Mouse (Mus musculus) bone marrow macrophage, adult 2 months (primary cell): ENCODE results near the gene Rad51b. TPM values are rescaled to one million over a fixed set of nuclear protein-coding genes. Genes with fewer than 3 reads are reported as not detected.

Source experiments
- H3K27ac ChIP-seq: 2 replicates; pipeline ENCODE4 v1.5.1; 2012; ENCODE audit warnings: low read depth, low read length; ENCODE audit not compliant: insufficient read depth
- H3K4me1 ChIP-seq: 2 replicates; pipeline ENCODE4 v1.6.1; 2012; ENCODE audit warnings: low read length; ENCODE audit not compliant: control insufficient read depth, insufficient read depth
- H3K4me3 ChIP-seq: 2 replicates; pipeline ENCODE4 v1.5.1; 2012; ENCODE audit warnings: mild to moderate bottlenecking, low read length, moderate library complexity; ENCODE audit not compliant: insufficient read depth
- CTCF ChIP-seq: IDR thresholded peaks from 2 replicates; pipeline ENCODE4 v1.5.1; 2012; ENCODE audit warnings: low read depth, mild to moderate bottlenecking, low read length, moderate library complexity
- POLR2A ChIP-seq: IDR thresholded peaks from 2 replicates; pipeline ENCODE4 v1.6.1; 2012; ENCODE audit warnings: mild to moderate bottlenecking, low read depth, low read length, borderline replicate concordance
- polyA plus RNA-seq: library from polyadenylated mRNA; stranded (reverse); fragments of >200 nt; gene quantifications from 2 replicates; pipeline ENCODE4 v1.2.4, GENCODE M21; 2012; ENCODE audit not compliant: missing spikeins, insufficient read depth, insufficient read length

Rad51b gene
- polyA plus RNA-seq, 1 experiment: 2.8 TPM

DNA sequence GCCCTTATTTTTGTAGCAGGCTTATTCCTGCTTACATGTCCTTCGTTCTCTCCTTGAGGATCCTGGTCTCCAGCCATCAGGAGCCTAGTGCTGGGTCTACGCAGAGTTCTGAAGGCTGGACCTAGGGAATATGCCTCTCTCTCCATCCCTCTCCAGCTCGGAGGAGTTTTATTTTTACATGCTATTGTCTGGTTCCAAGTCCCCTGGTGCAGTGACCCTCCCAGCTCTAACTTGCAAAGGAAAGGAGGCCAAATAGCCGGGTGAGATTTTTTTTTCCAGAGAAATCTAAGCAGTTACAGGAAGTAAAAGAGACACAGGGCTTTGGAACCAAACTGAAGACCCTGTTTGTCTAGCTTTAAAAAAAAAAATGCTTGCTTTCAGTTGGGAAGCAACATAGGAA lies 477.5 kb downstream of the Rad51b start:
- TF ChIP-seq CTCF: no peak
- no peak for TF ChIP-seq POLR2A
- H3K27ac ChIP-seq: no peak overlapping the region
- H3K4me1 ChIP-seq: no peaks in the 10 kb centered on the region
- H3K4me3 ChIP-seq: no peak overlapping the region

DNA sequence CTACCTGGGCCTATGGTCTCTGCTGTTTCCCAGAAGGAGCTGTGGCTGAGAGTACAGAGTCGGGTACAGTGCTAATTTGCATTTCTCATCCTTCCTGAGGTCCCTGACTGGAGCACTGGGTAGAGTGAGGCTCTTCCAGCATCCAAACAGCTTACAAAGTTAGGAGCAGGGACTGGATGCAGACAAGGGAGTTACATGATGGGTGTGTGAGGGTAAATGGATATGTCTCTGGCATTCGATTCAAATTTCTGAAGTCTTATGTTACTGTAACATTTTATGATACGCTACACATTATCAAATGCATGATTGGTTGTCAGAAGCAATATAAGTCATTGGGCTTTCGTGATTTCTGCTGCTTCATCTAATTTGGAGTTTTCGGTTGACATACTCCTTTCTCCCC lies 479.7 kb downstream of the Rad51b start:
- peaks cover 3% of the 10 kb centered on the region; the same call in 1 of the 2 replicates for H3K4me1 ChIP-seq
- H3K27ac ChIP-seq: no peak overlapping the region
- no peak for TF ChIP-seq POLR2A
- TF ChIP-seq CTCF: no peak
- no peak overlapping the region for H3K4me3 ChIP-seq

GRCm38 (mm10) chr12:79780745-79781144 lies 483.7 kb downstream of the Rad51b start:
- Histone ChIP-seq H3K4me1 (peaks cover 3% of the 10 kb centered on the region; the same call in 1 of the 2 replicates), H3K4me3 (no peak overlapping the region), H3K27ac (no peak overlapping the region)
- no peak for TF ChIP-seq CTCF
- no peak for TF ChIP-seq POLR2A

- H3K27ac ChIP-seq: no peak overlapping the region
- H3K4me3 ChIP-seq: no peak overlapping the region
- TF ChIP-seq POLR2A: no peak
- no peak for TF ChIP-seq CTCF
- peaks cover 3% of the 10 kb centered on the region; the same call in 1 of the 2 replicates for H3K4me1 ChIP-seq
These were observed 484.7 kb downstream of the Rad51b start for GRCm38 (mm10) chr12:79781788-79782187.

DNA sequence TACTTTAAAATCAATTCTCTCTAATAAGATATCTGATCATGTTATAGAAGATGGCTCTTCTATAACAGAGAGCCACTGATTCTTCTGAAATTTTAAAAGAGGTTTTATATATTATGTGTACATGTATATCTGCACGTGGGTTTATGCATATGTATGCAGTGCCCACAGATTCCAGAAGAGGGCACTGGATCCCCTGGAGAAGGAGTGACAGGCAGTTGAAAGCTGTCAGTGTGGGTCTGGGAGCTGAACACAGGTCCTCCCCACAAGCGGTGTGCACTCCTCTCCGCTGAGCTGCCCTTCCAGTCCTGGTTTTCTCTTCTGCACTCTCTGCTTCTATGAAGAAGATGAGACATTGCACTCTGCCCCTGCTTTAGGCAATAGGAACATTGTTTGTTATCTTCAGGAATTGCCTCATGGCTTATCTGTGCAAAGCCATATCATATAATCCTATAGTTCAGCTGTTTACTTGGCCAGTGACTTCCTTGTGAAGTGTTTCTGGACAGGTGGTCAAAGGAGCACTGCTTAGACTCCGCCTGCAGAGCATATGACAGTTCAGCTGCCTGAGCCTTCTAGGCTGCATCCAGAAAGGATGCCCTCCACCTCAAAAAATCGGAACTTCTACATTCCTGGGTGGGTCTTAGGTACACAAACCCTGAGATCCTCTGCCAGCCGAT lies 485.5 kb downstream of the Rad51b start:
- TF ChIP-seq POLR2A (no peak), CTCF (no peak)
- peaks cover 3% of the 10 kb centered on the region; the same call in 1 of the 2 replicates for H3K4me1 ChIP-seq

GRCm38 (mm10) chr12:79784159-79784558 lies 487.1 kb downstream of the Rad51b start:
- Histone ChIP-seq H3K27ac (no peak overlapping the region), H3K4me1 (peaks cover 3% of the 10 kb centered on the region; the same call in 1 of the 2 replicates), H3K4me3 (no peak overlapping the region)
- TF ChIP-seq POLR2A (no peak), CTCF (no peak)

More for the DNA sequence above, 485.5 kb downstream of the Rad51b start:
- Histone ChIP-seq H3K4me3 (no peak overlapping the region), H3K27ac (no peak overlapping the region)

GRCm38 (mm10) chr12:79785691-79786090 lies 488.6 kb downstream of the Rad51b start:
- Histone ChIP-seq H3K27ac (no peak overlapping the region), H3K4me3 (no peak overlapping the region), H3K4me1 (no peaks in the 10 kb centered on the region)
- TF ChIP-seq POLR2A (no peak), CTCF (no peak)

GRCm38 (mm10) chr12:79787538-79787937 lies 490.5 kb downstream of the Rad51b start:
- no peak for TF ChIP-seq POLR2A
- TF ChIP-seq CTCF: no peak
- H3K27ac ChIP-seq: no peak overlapping the region

GRCm38 (mm10) chr12:79788340-79788739 lies 491.3 kb downstream of the Rad51b start:
- Histone ChIP-seq H3K4me1 (peaks cover 2% of the 10 kb centered on the region; the same call in 1 of the 2 replicates), H3K4me3 (no peak overlapping the region), H3K27ac (no peak overlapping the region)
- TF ChIP-seq CTCF: no peak
- no peak for TF ChIP-seq POLR2A

More at GRCm38 (mm10) chr12:79787538-79787937, 490.5 kb downstream of the Rad51b start:
- Histone ChIP-seq H3K4me3 (no peak overlapping the region), H3K4me1 (peaks cover 2% of the 10 kb centered on the region; the same call in 1 of the 2 replicates)

DNA sequence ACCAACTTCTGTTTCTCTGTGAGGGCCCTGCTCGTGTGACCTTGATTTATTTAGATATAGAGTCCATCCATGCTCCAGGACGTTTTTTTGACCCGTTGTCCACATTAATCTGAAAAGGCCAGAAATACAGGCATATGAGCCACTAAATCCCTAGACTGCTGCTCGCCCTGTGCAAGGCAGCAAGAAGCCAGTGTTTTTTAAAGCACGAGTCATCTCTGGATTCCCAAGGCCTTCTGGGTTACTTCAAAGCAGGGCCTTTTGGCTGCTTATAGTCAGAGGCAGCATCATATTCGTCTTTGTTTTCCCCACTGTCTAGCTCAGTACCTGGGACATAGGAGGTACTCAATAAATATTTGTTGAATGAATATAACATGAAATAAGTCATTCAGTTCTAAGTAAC lies 492.4 kb downstream of the Rad51b start:
- H3K27ac ChIP-seq: no peak overlapping the region
- TF ChIP-seq CTCF (no peak), POLR2A (no peak)
- no peak overlapping the region for H3K4me3 ChIP-seq
- peaks cover 2% of the 10 kb centered on the region; the same call in 1 of the 2 replicates for H3K4me1 ChIP-seq
